Mouse (Mus musculus): ENCODE measurements around the gene Ano8. TPM values are rescaled to one million over a fixed set of nuclear protein-coding genes. Genes with fewer than 3 reads are reported as not detected.
"Not testable (repeated sequence)": the region's sequence is repeated elsewhere in the genome, so short reads cannot be mapped to it uniquely, and the experiment has no call there.

The Ano8 gene
- polyA plus RNA-seq (2012; ENCODE audit: insufficient read depth, insufficient read length, missing spikeins), result 10.0 and 10.2 TPM in 2 replicates

DNA sequence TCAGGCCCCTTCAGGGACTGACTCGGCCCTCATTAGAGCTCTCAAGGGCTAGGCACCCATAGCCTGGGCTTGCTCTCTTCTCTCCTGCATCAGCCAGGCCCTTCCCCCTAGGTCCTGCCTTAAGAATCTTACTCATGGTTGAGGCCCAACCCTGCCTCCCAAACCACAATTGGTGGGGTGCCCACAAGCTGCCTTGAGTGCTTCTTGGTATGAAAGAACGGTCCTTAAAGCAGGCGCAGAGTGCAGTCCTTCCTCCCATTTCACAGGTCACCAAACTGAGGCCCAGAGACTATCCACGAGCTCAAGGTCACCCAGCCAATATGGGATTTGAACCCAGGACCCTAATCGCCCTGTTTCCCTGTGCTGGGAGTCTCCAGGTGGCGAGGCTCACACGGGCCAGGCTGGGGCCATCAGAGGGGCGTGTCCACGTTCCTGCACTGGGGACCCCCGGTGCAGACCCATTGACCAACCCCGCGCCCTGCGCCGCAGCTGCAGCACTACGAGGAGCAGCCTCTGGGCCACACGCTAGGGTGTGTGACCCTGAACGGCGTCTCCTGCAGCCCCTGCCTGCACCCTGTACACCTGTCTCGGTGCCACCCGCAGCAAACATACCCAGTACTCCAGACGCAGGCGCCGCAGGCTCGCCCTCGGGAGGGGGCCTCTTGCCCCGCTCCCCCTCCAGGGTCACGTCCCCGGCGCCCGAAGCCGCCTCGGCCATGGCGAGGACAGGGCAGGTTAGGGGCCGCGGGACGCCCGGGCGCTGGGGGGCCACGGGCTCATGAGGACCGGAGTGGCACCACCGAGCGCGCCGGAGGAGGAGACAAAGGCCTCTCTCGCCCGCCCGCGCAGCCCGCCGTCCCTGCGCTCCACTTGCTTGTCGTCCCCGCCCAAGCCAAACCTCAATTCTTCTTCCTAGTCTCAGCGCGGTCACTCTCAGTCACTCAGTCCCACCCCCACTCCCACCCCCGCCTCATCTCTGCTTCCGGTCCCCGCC, at the start of gene Ano8:
Gene Ano8 (minus strand): TSS at position 822 of the 994 bp plus-strand sequence.
- TF ChIP-seq POLR2A (IDR thresholded peaks at IDR 0.05; ENCODE audit: borderline replicate concordance, low read depth, low read length) (no peak), CTCF (IDR thresholded peaks at IDR 0.05; ENCODE audit: low read depth, low read length) (no peak)
- H3K4me1 ChIP-seq (ENCODE audit: control insufficient read depth, insufficient read depth, low read length), result peaks cover 5% of the 10 kb centered on the region; the same call in 1 of the 2 replicates
- peak within 1 kb of the TSS; percentile 72 for H3K4me3 ChIP-seq (ENCODE audit: insufficient read depth, low read length)
- no peak within 1 kb of the TSS for H3K27ac ChIP-seq (ENCODE audit: insufficient read depth, low read depth, low read length)

DNA sequence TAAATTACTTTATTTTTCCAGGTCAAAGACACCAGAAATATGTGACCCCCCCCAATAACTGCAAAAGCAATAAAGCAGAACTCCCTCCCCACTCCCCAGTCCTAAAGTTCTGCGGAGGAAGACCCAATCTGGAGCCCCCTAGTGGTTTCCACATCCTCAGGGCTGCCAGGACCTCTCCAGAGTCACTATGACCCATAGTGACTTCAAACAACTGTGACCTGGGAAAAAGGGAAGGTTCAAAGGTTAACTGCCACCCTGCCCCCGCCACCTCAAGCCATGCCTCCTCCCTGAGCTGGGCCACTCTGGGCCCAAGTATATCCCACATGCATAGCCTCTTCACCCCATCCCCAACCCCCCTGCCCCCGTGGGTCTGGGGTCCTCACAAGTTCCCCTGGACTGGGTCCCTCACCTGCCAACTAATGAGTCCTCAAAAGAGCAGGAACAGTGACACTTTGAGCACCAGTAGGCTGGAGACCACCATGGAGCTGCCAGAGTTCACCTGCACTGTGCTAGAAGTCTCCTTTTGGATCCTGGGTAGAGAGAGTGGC, 48.6 kb upstream of the Ano8 start:
- H3K4me3 ChIP-seq (ENCODE audit: insufficient read depth, low read length), result no peak overlapping the region
- TF ChIP-seq CTCF (IDR thresholded peaks at IDR 0.05; ENCODE audit: low read depth, low read length) (no peak), POLR2A (IDR thresholded peaks at IDR 0.05; ENCODE audit: borderline replicate concordance, low read depth, low read length) (no peak)
- peaks cover 43% of the 10 kb centered on the region for H3K4me1 ChIP-seq (ENCODE audit: control insufficient read depth, insufficient read depth, low read length)
- no peak overlapping the region for H3K27ac ChIP-seq (ENCODE audit: insufficient read depth, low read depth, low read length)

DNA sequence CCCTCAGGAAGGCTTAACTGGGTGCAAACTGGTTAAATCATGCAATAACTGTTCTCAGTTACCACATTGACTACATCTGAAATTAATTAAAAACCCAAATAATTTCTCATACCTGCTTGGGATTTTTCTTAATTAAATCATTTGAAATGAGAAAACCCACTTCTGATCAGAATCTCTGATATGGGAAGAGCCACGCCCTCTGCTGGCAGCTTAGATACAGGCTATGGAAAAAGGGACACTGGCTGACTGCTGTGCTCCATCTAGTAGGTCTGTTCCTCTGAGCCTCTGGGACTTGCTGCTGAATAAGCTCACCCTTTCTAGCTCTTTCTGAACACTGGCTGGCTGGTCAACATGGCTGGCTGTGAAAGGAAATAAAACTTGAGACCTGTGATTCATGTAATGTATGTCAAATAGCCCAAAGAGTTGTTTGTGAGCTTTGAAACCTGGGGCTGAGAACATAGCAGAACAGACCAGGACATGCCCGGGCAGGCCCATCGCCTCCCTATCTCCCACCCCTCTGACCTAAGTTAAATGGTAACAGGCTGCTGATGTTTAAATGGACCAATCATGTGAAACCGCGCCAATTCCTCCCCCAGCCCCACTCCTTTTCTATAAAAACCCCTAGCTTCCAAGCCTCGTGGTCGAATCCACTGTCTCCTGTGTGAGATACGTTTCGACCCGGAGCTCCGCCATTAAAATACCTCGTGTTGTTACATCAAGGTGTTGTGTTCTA, 45.1 kb upstream of the Ano8 start:
- TF ChIP-seq CTCF (IDR thresholded peaks at IDR 0.05; ENCODE audit: low read depth, low read length), result peak; percentile 30; the same call in 1 of the 2 replicates
- Histone ChIP-seq H3K4me1 (ENCODE audit: control insufficient read depth, insufficient read depth, low read length) (peaks cover 63% of the 10 kb centered on the region), H3K27ac (ENCODE audit: insufficient read depth, low read depth, low read length) (peak overlapping the region; percentile 80)
- H3K4me3 ChIP-seq (ENCODE audit: insufficient read depth, low read length), result not testable (repeated sequence)

DNA sequence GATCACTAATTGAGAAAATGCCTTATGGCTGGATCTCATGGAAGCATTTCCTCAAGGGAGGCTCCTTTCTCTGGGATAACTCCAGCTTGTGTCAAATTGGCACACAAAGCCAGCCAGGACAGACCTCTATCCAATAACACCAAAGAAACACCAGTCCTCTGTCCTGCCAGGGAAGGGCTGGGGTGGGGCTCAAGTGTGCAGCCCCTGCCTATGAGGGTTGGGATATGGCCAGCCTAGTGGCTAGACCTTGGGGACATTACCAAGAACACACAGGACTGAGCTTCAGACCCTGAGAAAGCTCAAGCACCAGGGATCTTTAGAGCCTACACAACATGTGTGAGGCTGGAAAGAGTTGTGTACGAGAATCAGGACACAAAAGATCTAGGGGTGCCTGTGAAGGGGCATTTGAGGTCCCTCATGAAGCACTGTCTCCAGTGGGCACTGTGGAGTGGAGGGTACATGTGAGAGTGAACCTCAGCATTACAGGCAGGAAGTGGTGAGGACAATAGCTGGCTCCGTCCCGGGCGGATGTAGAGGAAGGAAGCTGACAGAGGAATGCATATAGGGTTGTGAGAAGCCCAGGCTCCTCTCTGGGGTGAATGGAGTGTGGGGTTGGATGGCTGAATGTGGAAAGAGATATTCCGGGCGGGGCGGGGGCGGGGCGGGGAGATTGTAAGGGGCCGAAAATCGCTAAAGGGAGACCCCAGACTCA, 42.8 kb upstream of the Ano8 start:
- H3K27ac ChIP-seq (ENCODE audit: insufficient read depth, low read depth, low read length), result peak overlapping the region; percentile 98
- no peak for TF ChIP-seq CTCF (IDR thresholded peaks at IDR 0.05; ENCODE audit: low read depth, low read length)
- no peak for TF ChIP-seq POLR2A (IDR thresholded peaks at IDR 0.05; ENCODE audit: borderline replicate concordance, low read depth, low read length)
- no peak overlapping the region for H3K4me3 ChIP-seq (ENCODE audit: insufficient read depth, low read length)
- H3K4me1 ChIP-seq (ENCODE audit: control insufficient read depth, insufficient read depth, low read length), result peaks cover 51% of the 10 kb centered on the region

DNA sequence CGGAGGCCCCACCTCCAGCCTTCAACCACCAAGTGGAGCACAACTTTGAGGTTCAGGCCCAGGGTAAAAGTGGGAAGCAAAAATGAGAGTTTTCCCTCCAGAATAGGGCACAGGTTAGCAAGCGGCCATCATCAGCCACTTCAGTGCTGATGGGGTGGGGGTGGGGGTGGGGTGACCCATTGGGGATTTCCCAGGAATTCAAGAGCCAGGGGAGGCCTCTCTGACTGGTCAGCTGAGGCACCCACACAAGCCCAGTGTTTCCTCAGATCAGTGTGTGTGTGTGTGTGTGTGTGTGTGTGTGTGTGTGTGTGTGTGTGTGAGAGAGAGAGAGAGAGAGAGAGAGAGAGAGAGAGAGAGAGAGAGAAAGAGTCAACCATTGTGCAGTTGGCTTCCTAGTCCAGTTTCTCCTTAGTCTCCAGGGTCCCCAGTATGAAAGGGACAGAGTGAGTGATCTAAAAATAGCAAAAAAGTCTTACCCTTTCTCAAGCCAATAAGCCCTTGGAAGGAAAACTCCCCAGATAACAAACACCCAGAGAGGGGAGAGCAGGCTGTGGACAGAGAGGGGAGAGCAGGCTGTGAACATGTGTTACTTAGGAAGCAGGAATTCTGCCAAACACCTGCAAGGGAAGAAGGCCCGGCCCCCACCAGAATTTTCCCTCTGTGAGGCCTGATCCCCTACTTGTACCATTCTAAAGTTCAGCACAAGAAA, 41.6 kb upstream of the Ano8 start:
- peak overlapping the region; percentile 98 for H3K27ac ChIP-seq (ENCODE audit: insufficient read depth, low read depth, low read length)
- no peak overlapping the region for H3K4me3 ChIP-seq (ENCODE audit: insufficient read depth, low read length)
- TF ChIP-seq POLR2A (IDR thresholded peaks at IDR 0.05; ENCODE audit: borderline replicate concordance, low read depth, low read length) (no peak), CTCF (IDR thresholded peaks at IDR 0.05; ENCODE audit: low read depth, low read length) (no peak)
- peaks cover 51% of the 10 kb centered on the region for H3K4me1 ChIP-seq (ENCODE audit: control insufficient read depth, insufficient read depth, low read length)

DNA sequence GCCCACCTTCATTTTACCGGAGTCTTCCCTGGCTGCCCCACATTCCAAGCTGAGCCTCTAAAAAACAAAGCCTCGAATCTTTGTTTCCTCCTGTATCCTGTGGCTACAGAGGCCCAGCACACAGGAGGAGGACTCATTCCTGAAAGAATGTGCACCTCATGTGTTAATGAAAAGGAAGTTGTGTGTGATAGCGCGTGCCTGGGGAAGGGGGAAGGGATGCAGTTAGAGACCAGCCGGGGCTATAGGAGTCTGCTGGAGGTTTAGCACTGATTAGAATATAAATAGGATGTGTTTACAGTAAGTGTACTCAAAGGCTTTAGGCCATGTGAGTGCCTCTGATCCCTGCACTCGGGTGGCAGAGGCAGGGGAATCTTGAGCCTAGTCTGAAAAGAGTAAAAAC, 40.5 kb upstream of the Ano8 start:
- TF ChIP-seq POLR2A (IDR thresholded peaks at IDR 0.05; ENCODE audit: borderline replicate concordance, low read depth, low read length) (no peak), CTCF (IDR thresholded peaks at IDR 0.05; ENCODE audit: low read depth, low read length) (no peak)
- peaks cover 53% of the 10 kb centered on the region for H3K4me1 ChIP-seq (ENCODE audit: control insufficient read depth, insufficient read depth, low read length)
- no peak overlapping the region for H3K4me3 ChIP-seq (ENCODE audit: insufficient read depth, low read length)
- peak overlapping the region; percentile 59 for H3K27ac ChIP-seq (ENCODE audit: insufficient read depth, low read depth, low read length)

DNA sequence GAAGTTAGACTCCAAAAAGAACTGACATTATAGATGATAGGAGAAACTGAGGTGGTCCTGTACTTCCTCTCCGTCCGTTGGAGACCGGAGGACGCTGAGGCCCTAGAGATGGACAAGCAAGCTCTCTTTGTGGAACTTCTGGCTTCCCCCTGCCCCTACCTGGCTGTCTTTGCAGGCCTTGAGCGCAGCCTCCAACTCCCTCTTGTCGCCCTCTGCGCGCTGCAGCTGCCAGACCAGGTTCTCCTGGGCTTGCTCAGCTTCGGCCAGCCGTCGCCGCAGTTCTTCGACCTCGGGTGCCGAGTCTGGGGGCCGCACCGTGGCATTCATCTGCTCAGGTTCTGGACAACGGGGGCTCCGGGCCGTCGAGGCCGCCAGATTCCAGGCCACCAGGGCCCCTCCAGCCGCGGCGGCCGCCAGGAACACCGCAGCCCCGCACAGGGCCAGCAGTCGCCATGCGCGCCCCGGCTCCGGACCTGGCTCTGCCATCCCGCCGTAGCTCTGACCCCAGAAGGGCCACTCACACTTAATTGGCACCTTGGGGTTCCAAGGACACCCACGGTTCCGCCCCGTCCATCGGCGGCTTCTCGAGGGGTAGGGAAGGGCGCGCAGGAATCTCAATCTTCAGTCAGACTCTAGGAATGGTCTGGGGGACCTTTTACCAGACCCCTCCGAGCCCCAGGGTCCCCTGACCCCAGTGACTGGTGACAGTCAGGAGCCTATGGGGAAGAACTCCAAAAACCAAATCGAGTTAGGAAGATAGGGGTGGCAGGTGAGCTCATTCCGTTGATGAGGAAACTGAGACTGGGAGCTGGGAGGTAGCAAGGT, 39.7 kb upstream of the Ano8 start, which contains the start of gene Ccdc194:
Gene Ccdc194 (minus strand): TSS at position 486 of the 825 bp plus-strand sequence.
- peak within 1 kb of the TSS; percentile 59 for H3K27ac ChIP-seq (ENCODE audit: insufficient read depth, low read depth, low read length)
- peaks cover 50% of the 10 kb centered on the region for H3K4me1 ChIP-seq (ENCODE audit: control insufficient read depth, insufficient read depth, low read length)
- H3K4me3 ChIP-seq (ENCODE audit: insufficient read depth, low read length), result no peak within 1 kb of the TSS
- TF ChIP-seq POLR2A (IDR thresholded peaks at IDR 0.05; ENCODE audit: borderline replicate concordance, low read depth, low read length) (no peak), CTCF (IDR thresholded peaks at IDR 0.05; ENCODE audit: low read depth, low read length) (no peak)

DNA sequence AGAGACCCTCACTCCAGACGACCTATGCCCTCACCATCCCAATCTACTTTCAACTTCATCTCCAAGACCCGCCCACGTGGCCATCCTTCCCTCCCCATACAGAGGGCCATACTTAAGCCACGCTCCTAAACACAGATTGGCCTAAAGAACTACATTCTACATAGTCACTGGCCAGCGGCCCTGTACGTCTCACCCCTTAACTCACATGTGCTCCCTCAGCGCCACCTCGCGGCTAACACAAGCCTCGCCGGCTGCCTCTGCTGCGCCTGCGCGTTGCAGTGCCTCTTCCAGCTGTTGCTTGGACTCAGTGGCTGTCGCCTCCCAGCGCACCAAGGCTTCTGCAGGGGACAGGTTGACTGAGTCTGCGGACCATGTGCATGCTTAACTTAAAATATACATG, 35.9 kb upstream of the Ano8 start:
- TF ChIP-seq POLR2A (IDR thresholded peaks at IDR 0.05; ENCODE audit: borderline replicate concordance, low read depth, low read length) (no peak), CTCF (IDR thresholded peaks at IDR 0.05; ENCODE audit: low read depth, low read length) (no peak)
- Histone ChIP-seq H3K27ac (ENCODE audit: insufficient read depth, low read depth, low read length) (no peak overlapping the region), H3K4me3 (ENCODE audit: insufficient read depth, low read length) (no peak overlapping the region), H3K4me1 (ENCODE audit: control insufficient read depth, insufficient read depth, low read length) (peaks cover 21% of the 10 kb centered on the region)
